ENCODE assay signal across 21 mouse cellular contexts in genomic region chr9:115333016-115333415, GRCm38 (mm10). TPM values are rescaled to one million over a fixed set of nuclear protein-coding genes. Genes with fewer than 3 reads are reported as not detected.
DNase-seq lines count a peak whose midpoint lies in the region; ATAC-seq and TF ChIP-seq lines count a peak whose summit lies in the region.
"Had no signal": no experiment of that assay in that cellular context is flagged by ENCODE, and none has a peak within 500 bp of the region (broad histone marks: within the 10 kb centered on the region; RNA-seq: fewer than 3 reads in every experiment).

No protein-coding gene starts in this region.

- H3K27ac ChIP-seq in embryonic facial prominence, embryonic 14.5 days (replicated peaks; ENCODE audit: low read depth, low read length), result no peak overlapping the region
- no peak overlapping the region for H3K27ac ChIP-seq in embryonic facial prominence, embryonic 10.5 days (replicated peaks)
- no peak overlapping the region for H3K27ac ChIP-seq in kidney, postnatal 0 days
- H3K27ac ChIP-seq in kidney, embryonic 14.5 days (ENCODE audit: low read depth, low read length), result no peak overlapping the region
- H3K27ac ChIP-seq in heart, postnatal 0 days (ENCODE audit: low read depth), result no peak overlapping the region
- H3K27ac ChIP-seq: forebrain, embryonic 15.5 days; heart, embryonic 15.5 days; hindbrain, embryonic 15.5 days; stomach, postnatal 0 days had no signal

- no peak overlapping the region for H3K4me3 ChIP-seq in embryonic facial prominence, embryonic 14.5 days (ENCODE audit: low read depth, low read length)
- no peak overlapping the region for H3K4me3 ChIP-seq in embryonic facial prominence, embryonic 10.5 days
- H3K4me3 ChIP-seq in kidney, postnatal 0 days (replicated peaks; ENCODE audit: low read depth, low read length), result no peak overlapping the region
- H3K4me3 ChIP-seq in kidney, embryonic 14.5 days (ENCODE audit: low read length), result no peak overlapping the region
- H3K4me3 ChIP-seq in heart, postnatal 0 days (ENCODE audit: low read depth, low read length), result no peak overlapping the region
- H3K4me3 ChIP-seq: erythroblast, embryonic 14.5 days; forebrain, embryonic 15.5 days; heart, embryonic 15.5 days; hindbrain, embryonic 15.5 days had no signal

- peaks cover 4% of the 10 kb centered on the region; the same call in 1 of the 2 replicates for H3K4me1 ChIP-seq in embryonic facial prominence, embryonic 14.5 days (ENCODE audit: control insufficient read depth, insufficient read depth, low read length)
- H3K4me1 ChIP-seq in embryonic facial prominence, embryonic 10.5 days, result peaks cover 4% of the 10 kb centered on the region
- H3K4me1 ChIP-seq in kidney, postnatal 0 days (replicated peaks; ENCODE audit: insufficient read depth, low read length), result no peaks in the 10 kb centered on the region
- no peaks in the 10 kb centered on the region for H3K4me1 ChIP-seq in kidney, embryonic 14.5 days (ENCODE audit: control insufficient read depth, insufficient read depth, low read length)
- H3K4me1 ChIP-seq in heart, postnatal 0 days (ENCODE audit: control insufficient read depth, insufficient read depth), result no peaks in the 10 kb centered on the region; the same call in 1 of the 2 replicates
- H3K4me1 ChIP-seq: hindbrain, embryonic 15.5 days had no signal

- TF ChIP-seq CTCF in kidney, postnatal 0 days (IDR thresholded peaks at IDR 0.05; ENCODE audit: low read depth), result no peak
- TF ChIP-seq CTCF in heart, postnatal 0 days (IDR thresholded peaks at IDR 0.05; ENCODE audit: low read depth), result no peak

- no peak for ATAC-seq in embryonic facial prominence, embryonic 14.5 days (ENCODE audit: low read depth)
- ATAC-seq in kidney, postnatal 0 days (replicated peaks; ENCODE audit: low FRiP score, low read depth), result no peak
- no peak for ATAC-seq in kidney, embryonic 14.5 days (ENCODE audit: low FRiP score, low TSS enrichment)
- peak; percentile 89 for ATAC-seq in heart, postnatal 0 days (ENCODE audit: insufficient read depth, low read depth)
- ATAC-seq: forebrain, embryonic 15.5 days; intestine, embryonic 16.5 days; midbrain, embryonic 16.5 days had no signal

- H3K9ac ChIP-seq in embryonic facial prominence, embryonic 14.5 days (ENCODE audit: low read depth, low read length), result no peak overlapping the region
- no peak overlapping the region for H3K9ac ChIP-seq in kidney, postnatal 0 days (ENCODE audit: low read depth, low read length)
- H3K9ac ChIP-seq in kidney, embryonic 14.5 days (ENCODE audit: low read depth, low read length), result no peak overlapping the region
- H3K9ac ChIP-seq in heart, postnatal 0 days (replicated peaks; ENCODE audit: low read depth, low read length), result no peak overlapping the region
- H3K9ac ChIP-seq: forebrain, embryonic 15.5 days; heart, embryonic 15.5 days; hindbrain, embryonic 15.5 days had no signal

- no peaks in the 10 kb centered on the region for H3K9me3 ChIP-seq in embryonic facial prominence, embryonic 14.5 days (ENCODE audit: control insufficient read depth, low read length)
- H3K9me3 ChIP-seq in embryonic facial prominence, embryonic 10.5 days, result no peaks in the 10 kb centered on the region
- no peaks in the 10 kb centered on the region for H3K9me3 ChIP-seq in kidney, postnatal 0 days (replicated peaks; ENCODE audit: low read length)
- no peaks in the 10 kb centered on the region for H3K9me3 ChIP-seq in kidney, embryonic 14.5 days (ENCODE audit: control insufficient read depth, low read length)
- H3K9me3 ChIP-seq in heart, postnatal 0 days (replicated peaks; ENCODE audit: control insufficient read depth, low read length), result no peaks in the 10 kb centered on the region
- H3K9me3 ChIP-seq: forebrain, embryonic 15.5 days; heart, embryonic 15.5 days; hindbrain, embryonic 15.5 days had no signal

- TF ChIP-seq EP300 in heart, postnatal 0 days (IDR thresholded peaks at IDR 0.05; ENCODE audit: low read depth), result peak; percentile 96

- intact Hi-C loops in left cerebral cortex, postnatal 4 days (cut with DNase I), result no loop called here

- DNase-seq in embryonic facial prominence, embryonic 14.5 days (ENCODE audit: low spot score), result peak; percentile 41
- DNase-seq in embryonic facial prominence, embryonic 10.5 days (ENCODE audit: low spot score), result no peak
- DNase-seq in kidney, postnatal 0 days (ENCODE audit: low spot score), result peak; percentile 39
- no peak for DNase-seq in heart, postnatal 0 days (ENCODE audit: low spot score)
- DNase-seq in lung, postnatal 25 days (ENCODE audit: low spot score), result peak; percentile 69
- DNase-seq in spleen, adult 18-20 months, result no peak
- DNase-seq in left cerebral cortex, postnatal 4 days, result no peak
- DNase-seq: adrenal gland, adult 8-10 months; cerebellum, adult 11 months; cerebellum, postnatal 14 days; right cerebral cortex, adult 18-20 months; thymus, postnatal 25 days had no signal

- H3K27me3 ChIP-seq in embryonic facial prominence, embryonic 14.5 days (replicated peaks; ENCODE audit: control insufficient read depth, insufficient read depth, low read length), result no peaks in the 10 kb centered on the region
- no peaks in the 10 kb centered on the region for H3K27me3 ChIP-seq in embryonic facial prominence, embryonic 10.5 days (replicated peaks; ENCODE audit: low read depth, poor library complexity, severe bottlenecking)
- H3K27me3 ChIP-seq in kidney, postnatal 0 days (ENCODE audit: insufficient read depth, low read length), result no peaks in the 10 kb centered on the region
- H3K27me3 ChIP-seq in kidney, embryonic 14.5 days (ENCODE audit: control insufficient read depth, insufficient read depth, low read length), result no peaks in the 10 kb centered on the region
- H3K27me3 ChIP-seq in heart, postnatal 0 days (ENCODE audit: control insufficient read depth, insufficient read depth, low read length), result 0 out of 2 replicates have a peak, but pooled peaks cover under 1% of the 10 kb centered on the region
- H3K27me3 ChIP-seq: forebrain, embryonic 15.5 days; heart, embryonic 15.5 days; hindbrain, embryonic 15.5 days had no signal

- H3K4me2 ChIP-seq in embryonic facial prominence, embryonic 14.5 days (ENCODE audit: low read depth, low read length), result no peak overlapping the region
- no peak overlapping the region for H3K4me2 ChIP-seq in kidney, postnatal 0 days (ENCODE audit: low read length)
- no peak overlapping the region for H3K4me2 ChIP-seq in kidney, embryonic 14.5 days (replicated peaks; ENCODE audit: low read depth, low read length)
- peak overlapping the region; percentile 10; the same call in 1 of the 2 replicates for H3K4me2 ChIP-seq in heart, postnatal 0 days (ENCODE audit: low read depth, low read length)
- H3K4me2 ChIP-seq: forebrain, embryonic 15.5 days; heart, embryonic 15.5 days; hindbrain, embryonic 15.5 days; liver, embryonic 11.5 days had no signal

- H3K36me3 ChIP-seq in embryonic facial prominence, embryonic 14.5 days (ENCODE audit: control insufficient read depth, insufficient read depth, low read length), result no peaks in the 10 kb centered on the region
- H3K36me3 ChIP-seq in embryonic facial prominence, embryonic 10.5 days (replicated peaks), result no peaks in the 10 kb centered on the region
- no peaks in the 10 kb centered on the region for H3K36me3 ChIP-seq in kidney, postnatal 0 days (ENCODE audit: insufficient read depth, low read length)
- H3K36me3 ChIP-seq in kidney, embryonic 14.5 days (ENCODE audit: control insufficient read depth, insufficient read depth, low read length), result no peaks in the 10 kb centered on the region
- H3K36me3 ChIP-seq in heart, postnatal 0 days (replicated peaks; ENCODE audit: control insufficient read depth, insufficient read depth, low read length), result no peaks in the 10 kb centered on the region
- H3K36me3 ChIP-seq: forebrain, embryonic 15.5 days; heart, embryonic 15.5 days; hindbrain, embryonic 15.5 days had no signal

- 54% methylated on average over 12 of the region's 12 CpGs for WGBS in embryonic facial prominence, embryonic 14.5 days
- WGBS in embryonic facial prominence, embryonic 10.5 days, result 78% methylated on average over 12 of the region's 12 CpGs
- WGBS in kidney, postnatal 0 days, result 46% methylated on average over 12 of the region's 12 CpGs
- WGBS in kidney, embryonic 14.5 days, result 59% methylated on average over 12 of the region's 12 CpGs
- WGBS in heart, postnatal 0 days, result 44% methylated on average over 12 of the region's 12 CpGs

RNA-seq across cellular contexts. Expression of gene Stt3b, which starts 22.8 kb away (rescaled TPM):
- polyA plus RNA-seq in embryonic facial prominence, embryonic 14.5 days (2014; fragmentation: Nextera tagmentation; extraction: Ambion mirVana), result 115 and 116 TPM in 2 replicates
- 85.4 and 93.6 TPM in 2 replicates for polyA plus RNA-seq in embryonic facial prominence, embryonic 10.5 days (2016; fragmentation: Nextera tagmentation; extraction: Ambion mirVana)
- 72.0 and 75.4 TPM in 2 replicates for polyA plus RNA-seq in kidney, postnatal 0 days (2015; fragmentation: Nextera tagmentation; extraction: Ambion mirVana)
- polyA plus RNA-seq in kidney, embryonic 14.5 days (2014; fragmentation: Nextera tagmentation; extraction: Ambion mirVana), result 58.6 and 124 TPM in 2 replicates
- total RNA-seq in heart, postnatal 0 days (2014; rRNA removed; ENCODE audit: low replicate concordance), result 64.2 and 67.1 TPM in 2 replicates
- polyA plus RNA-seq in heart, postnatal 0 days (2015; fragmentation: Nextera tagmentation; extraction: Ambion mirVana), result 33.9 and 34.4 TPM in 2 replicates
- 100 to 1,000 TPM; 110 to 112 TPM for total RNA-seq in left cerebral cortex, postnatal 4 days (2021)

Comparison
In these comparisons a context has a peak if more than half of its experiments do, and no peak if none do; other contexts are left out.
1. DNase-seq: peak in embryonic facial prominence, embryonic 14.5 days (single experiment), kidney, postnatal 0 days (single experiment) and lung, postnatal 25 days (single experiment); none in embryonic facial prominence, embryonic 10.5 days (single experiment), heart, postnatal 0 days (single experiment), spleen, adult 18-20 months (0 of 2) and left cerebral cortex, postnatal 4 days (single experiment).